Mouse (Mus musculus) ES-E14 (cell line): ENCODE results near the gene A430033K04Rik. TPM values are rescaled to one million over a fixed set of nuclear protein-coding genes. Genes with fewer than 3 reads are reported as not detected.

ENCODE experiments used
- DNase-seq: peaks from one replicate; pipeline ENCODE4 v3.0.0-alpha.2; 2013; ENCODE audit warnings: low read depth, low spot score
- H3K27ac ChIP-seq: 2 replicates; pipeline ENCODE4 v1.5.1; 2012; ENCODE audit warnings: low read depth, mild to moderate bottlenecking, low read length, moderate library complexity, mixed read lengths; ENCODE audit not compliant: poor library complexity, insufficient read depth, severe bottlenecking
- H3K36me3 ChIP-seq: 2 replicates; pipeline ENCODE4 v1.6.1; 2012; ENCODE audit warnings: mild to moderate bottlenecking, low read length, moderate library complexity, mixed read lengths; ENCODE audit not compliant: control insufficient read depth, poor library complexity, insufficient read depth, severe bottlenecking
- H3K4me1 ChIP-seq, 2 experiments: fragments of 150-350 bp in 1 of 2; sonication (generic) in 1 of 2; 2 replicates each; pipeline ENCODE4 v1.6.1; 2012; ENCODE audit warnings: low read length in 2 of 2, mild to moderate bottlenecking in 1 of 2, mixed read lengths in 1 of 2; ENCODE audit not compliant: control insufficient read depth in 2 of 2, insufficient read depth in 2 of 2, poor library complexity in 1 of 2
- H3K4me3 ChIP-seq, 2 experiments: fragments of 150-350 bp in 1 of 2; sonication (generic) in 1 of 2; 2 replicates each; pipeline ENCODE4 v1.5.1; 2012; ENCODE audit warnings: low read length in 2 of 2, low read depth in 1 of 2, mild to moderate bottlenecking in 1 of 2, mixed read lengths in 1 of 2; ENCODE audit not compliant: insufficient read depth in 1 of 2, poor library complexity in 1 of 2, severe bottlenecking in 1 of 2
- H3K9ac ChIP-seq: 2 replicates; pipeline ENCODE4 v1.6.1; 2012; ENCODE audit warnings: low read depth, mild to moderate bottlenecking, low read length, mixed read lengths; ENCODE audit not compliant: poor library complexity, insufficient read depth, severe bottlenecking
- H3K9me3 ChIP-seq: fragments of 150-350 bp; sonication (generic); 2 replicates; pipeline ENCODE4 v1.6.1; 2012; ENCODE audit warnings: low read depth, mild to moderate bottlenecking, low read length; ENCODE audit not compliant: control insufficient read depth, insufficient read depth
- CHD2 ChIP-seq: IDR thresholded peaks from 2 replicates; pipeline ENCODE4 v1.6.1; 2014; ENCODE audit warnings: mild to moderate bottlenecking, low read depth, low read length, inconsistent platforms
- HCFC1 ChIP-seq: IDR thresholded peaks from 2 replicates; pipeline ENCODE4 v1.6.1; 2012; ENCODE audit warnings: low read length, inconsistent platforms, borderline replicate concordance; ENCODE audit not compliant: insufficient read depth
- MAFK ChIP-seq: IDR thresholded peaks from 2 replicates; pipeline ENCODE4 v1.6.1; 2014; ENCODE audit warnings: mild to moderate bottlenecking, low read depth, low read length, inconsistent platforms; ENCODE audit not compliant: insufficient read depth
- ZC3H11A ChIP-seq: IDR thresholded peaks from 2 replicates; pipeline ENCODE4 v1.6.1; 2012; ENCODE audit warnings: low read depth, mild to moderate bottlenecking, inconsistent platforms, low read length, borderline replicate concordance
- ZNF384 ChIP-seq: IDR thresholded peaks from 2 replicates; pipeline ENCODE4 v1.6.1; 2012; ENCODE audit warnings: low read depth, low read length, inconsistent platforms
- in situ Hi-C, 2 experiments: fragments of 600-800 bp; cut with MboI; formaldehyde crosslinking; loops; one replicate each; pipeline ENCODE4 v1.15.1; 2025; ENCODE audit warnings: low sequenced_read_pairs in 2 of 2, inconsistent platforms in 1 of 2; ENCODE audit not compliant: unreplicated experiment in 2 of 2
- total RNA-seq: library from RNA; depleted of rRNA; stranded (reverse); fragments of 300-350 nt; gene quantifications from 2 replicates; pipeline ENCODE4 v1.2.3, GENCODE M21; 2012

The A430033K04Rik gene
- total RNA-seq, 1 experiment = 1.9 TPM

- TF ChIP-seq ZNF384 (no peak), ZC3H11A (no peak), MAFK (no peak), HCFC1 (no peak), CHD2 (no peak)
- H3K9me3 ChIP-seq = no peaks in the 10 kb centered on the region
- no peaks in the 10 kb centered on the region for H3K4me1 ChIP-seq
- no peak overlapping the region for H3K9ac ChIP-seq
- in situ Hi-C loops = no loop called here
- H3K4me3 ChIP-seq = no peak overlapping the region
- no peak for DNase-seq
- H3K27ac ChIP-seq = no peak overlapping the region
- H3K36me3 ChIP-seq = no peaks in the 10 kb centered on the region
Measured at GRCm38 (mm10) chr5:138652911-138653310, 30.3 kb downstream of the A430033K04Rik start.

- H3K4me3 ChIP-seq = no peak overlapping the region
- no peaks in the 10 kb centered on the region for H3K4me1 ChIP-seq
- TF ChIP-seq ZNF384 (no peak), HCFC1 (no peak), MAFK (no peak), ZC3H11A (no peak), CHD2 (no peak)
- H3K36me3 ChIP-seq = no peaks in the 10 kb centered on the region
- no peak overlapping the region for H3K27ac ChIP-seq
- H3K9ac ChIP-seq = no peak overlapping the region
- in situ Hi-C loops = no loop called here
- DNase-seq = no peak
- H3K9me3 ChIP-seq = no peaks in the 10 kb centered on the region
Measured at GRCm38 (mm10) chr5:138656477-138657156, 34.0 kb downstream of the A430033K04Rik start.

- no peaks in the 10 kb centered on the region for H3K9me3 ChIP-seq
- H3K4me3 ChIP-seq = no peak overlapping the region
- TF ChIP-seq ZNF384 = no peak
- TF ChIP-seq MAFK = no peak
- no peak for TF ChIP-seq ZC3H11A
- TF ChIP-seq HCFC1 = no peak
- no peak for TF ChIP-seq CHD2
- H3K27ac ChIP-seq = no peak overlapping the region
- in situ Hi-C loops = no loop called here
- no peak overlapping the region for H3K9ac ChIP-seq
- no peaks in the 10 kb centered on the region for H3K4me1 ChIP-seq
- no peak for DNase-seq
- no peaks in the 10 kb centered on the region for H3K36me3 ChIP-seq
Measured at GRCm38 (mm10) chr5:138657407-138657806, 34.7 kb downstream of the A430033K04Rik start.

- no peak for DNase-seq
- no peaks in the 10 kb centered on the region for H3K9me3 ChIP-seq
- no peak overlapping the region for H3K4me3 ChIP-seq
- in situ Hi-C loops = no loop called here
- no peaks in the 10 kb centered on the region for H3K36me3 ChIP-seq
- H3K9ac ChIP-seq = no peak overlapping the region
- TF ChIP-seq HCFC1 (no peak), CHD2 (no peak), ZC3H11A (no peak), ZNF384 (no peak), MAFK (no peak)
- H3K27ac ChIP-seq = no peak overlapping the region
- H3K4me1 ChIP-seq = no peaks in the 10 kb centered on the region
Measured at GRCm38 (mm10) chr5:138657854-138658253, 35.2 kb downstream of the A430033K04Rik start.

GRCm38 (mm10) chr5:138658922-138659321 lies 36.3 kb downstream of the A430033K04Rik start:
- TF ChIP-seq ZNF384 (no peak), ZC3H11A (no peak), HCFC1 (no peak), CHD2 (no peak), MAFK (no peak)
- H3K4me3 ChIP-seq = no peak overlapping the region
- in situ Hi-C loops = no loop called here
- no peak overlapping the region for H3K27ac ChIP-seq
- peak; percentile 39 for DNase-seq
- H3K9me3 ChIP-seq = no peaks in the 10 kb centered on the region
- H3K4me1 ChIP-seq = no peaks in the 10 kb centered on the region
- no peaks in the 10 kb centered on the region for H3K36me3 ChIP-seq
- H3K9ac ChIP-seq = no peak overlapping the region
